Mouse (Mus musculus): ENCODE results near the gene Map2k6.

GRCm38 (mm10) chr11:110461560-110462331 is 62.8 kb downstream of the Map2k6 start:
- TF ChIP-seq CTCF (IDR thresholded peaks at IDR 0.05; ENCODE audit: low read depth) (no peak), EP300 (IDR thresholded peaks at IDR 0.05; ENCODE audit: low read depth) (no peak)
